Comparison of ENCODE assay signal across 25 mouse cellular contexts in the genomic region with DNA sequence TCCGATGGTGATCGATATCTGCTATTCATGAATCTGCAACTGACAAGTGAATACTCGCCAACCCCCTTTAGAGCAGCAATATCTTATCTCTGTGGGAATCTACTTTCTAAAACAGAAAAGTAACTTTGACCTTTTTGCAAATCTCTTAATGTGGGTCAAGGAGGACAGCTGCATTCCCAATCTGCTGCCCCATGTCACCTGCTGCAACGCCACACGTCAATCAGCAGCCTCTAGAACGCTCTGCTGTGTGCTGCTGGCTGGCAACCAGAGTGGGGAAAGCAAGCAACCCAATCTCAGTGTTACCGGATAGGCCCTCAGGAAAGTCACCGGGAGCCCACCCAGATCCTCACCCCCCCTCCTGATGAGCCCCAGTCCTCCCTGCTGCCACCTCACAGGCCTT.
DNase-seq lines count a peak whose midpoint lies in the region; ATAC-seq lines count a peak whose summit lies in the region.
"Had no signal": no experiment of that assay in that cellular context is flagged by ENCODE, and none has a peak within 500 bp of the region (broad histone marks: within the 10 kb centered on the region; RNA-seq: fewer than 3 reads in every experiment).

No protein-coding gene starts in this region.

- no peaks in the 10 kb centered on the region for H3K36me3 ChIP-seq in embryonic facial prominence, embryonic 14.5 days (ENCODE audit: control insufficient read depth, insufficient read depth, low read length)
- no peaks in the 10 kb centered on the region for H3K36me3 ChIP-seq in embryonic facial prominence, embryonic 10.5 days (replicated peaks)
- H3K36me3 ChIP-seq in heart, embryonic 13.5 days, result no peaks in the 10 kb centered on the region
- H3K36me3 ChIP-seq in limb, embryonic 13.5 days, result no peaks in the 10 kb centered on the region
- H3K36me3 ChIP-seq in limb, embryonic 10.5 days, result no peaks in the 10 kb centered on the region
- H3K36me3 ChIP-seq: forebrain, embryonic 10.5 days; kidney, embryonic 15.5 days; midbrain, embryonic 15.5 days had no signal

- H3K9me3 ChIP-seq in embryonic facial prominence, embryonic 14.5 days (ENCODE audit: control insufficient read depth, low read length), result no peaks in the 10 kb centered on the region
- no peaks in the 10 kb centered on the region for H3K9me3 ChIP-seq in embryonic facial prominence, embryonic 10.5 days
- H3K9me3 ChIP-seq in heart, embryonic 13.5 days, result no peaks in the 10 kb centered on the region
- no peaks in the 10 kb centered on the region for H3K9me3 ChIP-seq in limb, embryonic 13.5 days
- H3K9me3 ChIP-seq in limb, embryonic 10.5 days (replicated peaks), result no peaks in the 10 kb centered on the region
- H3K9me3 ChIP-seq: forebrain, embryonic 10.5 days; kidney, embryonic 15.5 days; midbrain, embryonic 15.5 days had no signal

- H3K4me3 ChIP-seq in embryonic facial prominence, embryonic 14.5 days (ENCODE audit: low read depth, low read length), result no peak overlapping the region
- H3K4me3 ChIP-seq in embryonic facial prominence, embryonic 10.5 days, result no peak overlapping the region
- H3K4me3 ChIP-seq in heart, embryonic 13.5 days, result no peak overlapping the region
- H3K4me3 ChIP-seq in limb, embryonic 13.5 days, result no peak overlapping the region
- no peak overlapping the region for H3K4me3 ChIP-seq in limb, embryonic 10.5 days
- H3K4me3 ChIP-seq: forebrain, embryonic 10.5 days; kidney, embryonic 15.5 days; midbrain, embryonic 15.5 days had no signal

- H3K4me2 ChIP-seq in embryonic facial prominence, embryonic 14.5 days (ENCODE audit: low read depth, low read length), result no peak overlapping the region
- no peak overlapping the region for H3K4me2 ChIP-seq in heart, embryonic 13.5 days
- H3K4me2 ChIP-seq in limb, embryonic 13.5 days (replicated peaks), result no peak overlapping the region
- H3K4me2 ChIP-seq: hindbrain, embryonic 14.5 days; kidney, embryonic 15.5 days; liver, embryonic 11.5 days; lung, embryonic 14.5 days; midbrain, embryonic 15.5 days had no signal

- DNase-seq in embryonic facial prominence, embryonic 14.5 days (ENCODE audit: low spot score), result peak; percentile 65
- no peak for DNase-seq in embryonic facial prominence, embryonic 10.5 days (ENCODE audit: low spot score)
- DNase-seq in heart, adult 18-20 months, result no peak
- DNase-seq in limb, embryonic 10.5 days (ENCODE audit: low spot score), result no peak
- peak; percentile 84 for DNase-seq in skeletal muscle tissue, adult 2 months (ENCODE audit: low read depth, low spot score)
- no peak for DNase-seq in adrenal gland, postnatal 4 days (ENCODE audit: low spot score in 2 of 2)
- DNase-seq: adrenal gland, postnatal 14 days; cerebellum, adult 11 months; cerebellum, postnatal 25 days; embryo, embryonic 11 days; kidney, postnatal 4 days; lung, embryonic 14.5 days; lung, postnatal 36 days; right cerebral cortex, postnatal 14 days had no signal

- 61% methylated on average over 8 of the region's 8 CpGs for WGBS in embryonic facial prominence, embryonic 14.5 days
- 83% methylated on average over 8 of the region's 8 CpGs for WGBS in embryonic facial prominence, embryonic 10.5 days
- WGBS in heart, embryonic 13.5 days, result 53% methylated on average over 8 of the region's 8 CpGs
- 74% methylated on average over 8 of the region's 8 CpGs for WGBS in limb, embryonic 13.5 days
- 92% methylated on average over 8 of the region's 8 CpGs for WGBS in limb, embryonic 10.5 days

- no peak overlapping the region for H3K9ac ChIP-seq in embryonic facial prominence, embryonic 14.5 days (ENCODE audit: low read depth, low read length)
- H3K9ac ChIP-seq in heart, embryonic 13.5 days, result no peak overlapping the region
- no peak overlapping the region for H3K9ac ChIP-seq in limb, embryonic 13.5 days
- H3K9ac ChIP-seq: hindbrain, embryonic 14.5 days; kidney, embryonic 15.5 days; lung, embryonic 14.5 days; midbrain, embryonic 15.5 days had no signal

- peaks cover 12% of the 10 kb centered on the region for H3K4me1 ChIP-seq in embryonic facial prominence, embryonic 14.5 days (ENCODE audit: control insufficient read depth, insufficient read depth, low read length)
- peaks cover 7% of the 10 kb centered on the region for H3K4me1 ChIP-seq in embryonic facial prominence, embryonic 10.5 days
- H3K4me1 ChIP-seq in heart, embryonic 13.5 days, result peaks cover 95% of the 10 kb centered on the region
- H3K4me1 ChIP-seq in limb, embryonic 13.5 days, result peaks cover 25% of the 10 kb centered on the region
- H3K4me1 ChIP-seq in limb, embryonic 10.5 days, result peaks cover 13% of the 10 kb centered on the region; the same call in 1 of the 2 replicates
- H3K4me1 ChIP-seq: midbrain, embryonic 15.5 days had no signal

- H3K27me3 ChIP-seq in embryonic facial prominence, embryonic 14.5 days (replicated peaks; ENCODE audit: control insufficient read depth, insufficient read depth, low read length), result no peaks in the 10 kb centered on the region
- H3K27me3 ChIP-seq in embryonic facial prominence, embryonic 10.5 days (replicated peaks; ENCODE audit: low read depth, poor library complexity, severe bottlenecking), result no peaks in the 10 kb centered on the region
- H3K27me3 ChIP-seq in heart, embryonic 13.5 days (replicated peaks), result no peaks in the 10 kb centered on the region
- no peaks in the 10 kb centered on the region for H3K27me3 ChIP-seq in limb, embryonic 13.5 days
- no peaks in the 10 kb centered on the region for H3K27me3 ChIP-seq in limb, embryonic 10.5 days (ENCODE audit: low read depth, poor library complexity, severe bottlenecking)
- H3K27me3 ChIP-seq: kidney, embryonic 15.5 days; midbrain, embryonic 15.5 days; Patski had no signal

- H3K27ac ChIP-seq in embryonic facial prominence, embryonic 14.5 days (replicated peaks; ENCODE audit: low read depth, low read length), result no peak overlapping the region
- H3K27ac ChIP-seq in embryonic facial prominence, embryonic 10.5 days (replicated peaks), result no peak overlapping the region
- 0 out of 2 replicates have a peak overlapping the region, but pooled peaks have one; percentile 94 for H3K27ac ChIP-seq in heart, embryonic 13.5 days (replicated peaks)
- H3K27ac ChIP-seq in limb, embryonic 13.5 days, result no peak overlapping the region; the same call in 1 of the 2 replicates
- H3K27ac ChIP-seq in limb, embryonic 10.5 days, result no peak overlapping the region
- H3K27ac ChIP-seq: forebrain, embryonic 10.5 days; hindbrain, embryonic 14.5 days; kidney, embryonic 15.5 days; midbrain, embryonic 15.5 days had no signal

- peak; percentile 38; the same call in 1 of the 2 replicates for ATAC-seq in embryonic facial prominence, embryonic 14.5 days (ENCODE audit: low read depth)
- ATAC-seq in heart, embryonic 13.5 days (ENCODE audit: extremely low read depth, insufficient number of reproducible peaks, low FRiP score, low TSS enrichment), result no peak
- ATAC-seq in limb, embryonic 13.5 days (ENCODE audit: low FRiP score, low read depth), result peak; percentile 30
- ATAC-seq: activated CD4-positive, CD25-positive, alpha-beta regulatory T cell, adult 4 months; CD4-positive, CD25-positive, alpha-beta regulatory T cell, adult 4 months; intestine, postnatal 0 days; midbrain, embryonic 15.5 days; Patski had no signal

Comparison
In these comparisons a context has a peak if more than half of its experiments do, and no peak if none do; other contexts are left out.
1. DNase-seq: peak in embryonic facial prominence, embryonic 14.5 days (single experiment) and skeletal muscle tissue, adult 2 months (single experiment); none in embryonic facial prominence, embryonic 10.5 days (single experiment), heart, adult 18-20 months (0 of 2), limb, embryonic 10.5 days (single experiment) and adrenal gland, postnatal 4 days (0 of 2).